Mouse (Mus musculus) liver, embryonic 11.5 days (tissue): ENCODE results near the gene Atp6v1f. TPM values are rescaled to one million over a fixed set of nuclear protein-coding genes. Genes with fewer than 3 reads are reported as not detected.

Source experiments
- ATAC-seq: fragments of 200-750 bp; cut with Nextera tagmentation; replicated peaks from 2 replicates; pipeline ENCODE4 v1.8.0; 2017; ENCODE audit warnings: moderate number of reproducible peaks, mild to moderate bottlenecking, moderate TSS enrichment, moderate library complexity; ENCODE audit not compliant: low FRiP score
- DNase-seq: peaks from one replicate; pipeline ENCODE4 v3.0.0-alpha.2; 2017; ENCODE audit warnings: low spot score
- H3K27ac ChIP-seq: fragments of 300-500 bp; sonication (generic); 2 replicates; pipeline ENCODE4 v1.5.1; 2014; ENCODE audit warnings: mild to moderate bottlenecking, low read depth, low read length, control low read depth
- H3K27me3 ChIP-seq: fragments of 300-500 bp; sonication (generic); replicated peaks from 2 replicates; pipeline ENCODE4 v1.6.1; 2014; ENCODE audit warnings: low read length, mixed read lengths; ENCODE audit not compliant: control insufficient read depth, insufficient read depth
- H3K36me3 ChIP-seq: fragments of 300-500 bp; sonication (generic); 2 replicates; pipeline ENCODE4 v1.6.1; 2014; ENCODE audit warnings: mild to moderate bottlenecking, low read length, moderate library complexity, mixed read lengths; ENCODE audit not compliant: control insufficient read depth, insufficient read depth
- H3K4me1 ChIP-seq: fragments of 300-500 bp; sonication (generic); replicated peaks from 2 replicates; pipeline ENCODE4 v1.6.1; 2014; ENCODE audit warnings: low read length, mixed read lengths; ENCODE audit not compliant: control insufficient read depth, insufficient read depth
- H3K4me2 ChIP-seq: fragments of 300-500 bp; sonication (generic); 2 replicates; pipeline ENCODE4 v1.6.1; 2014; ENCODE audit warnings: mild to moderate bottlenecking, control low read depth, moderate library complexity
- H3K4me3 ChIP-seq: fragments of 300-500 bp; sonication (generic); 2 replicates; pipeline ENCODE4 v1.5.1; 2014; ENCODE audit warnings: low read depth, low read length, control low read depth
- H3K9ac ChIP-seq: fragments of 300-500 bp; sonication (generic); 2 replicates; pipeline ENCODE4 v1.6.1; 2014; ENCODE audit warnings: low read depth, low read length, control low read depth
- H3K9me3 ChIP-seq: fragments of 300-500 bp; sonication (generic); 2 replicates; pipeline ENCODE4 v1.6.1; 2016; ENCODE audit warnings: low read length, inconsistent platforms, mixed read lengths; ENCODE audit not compliant: control insufficient read depth
- WGBS: fragments of 180-500 bp; shearing (Covaris S2); extraction: QIAGEN DNeasy Blood & Tissue Kit; methylation state at CpG from one replicate; pipeline ENCODE4 v1.1.7; 2014; 5-methylcytosine and 5-hydroxymethylcytosine counted together
- polyA plus RNA-seq: library from polyadenylated mRNA; unstranded; fragments of >200 nt; fragmentation: Nextera tagmentation; extraction: Ambion mirVana; gene quantifications from 2 replicates; pipeline ENCODE4 v1.2.1, GENCODE M21; 2014

Atp6v1f gene
- polyA plus RNA-seq, 1 experiment from 2014 or later, result 247 TPM

DNA sequence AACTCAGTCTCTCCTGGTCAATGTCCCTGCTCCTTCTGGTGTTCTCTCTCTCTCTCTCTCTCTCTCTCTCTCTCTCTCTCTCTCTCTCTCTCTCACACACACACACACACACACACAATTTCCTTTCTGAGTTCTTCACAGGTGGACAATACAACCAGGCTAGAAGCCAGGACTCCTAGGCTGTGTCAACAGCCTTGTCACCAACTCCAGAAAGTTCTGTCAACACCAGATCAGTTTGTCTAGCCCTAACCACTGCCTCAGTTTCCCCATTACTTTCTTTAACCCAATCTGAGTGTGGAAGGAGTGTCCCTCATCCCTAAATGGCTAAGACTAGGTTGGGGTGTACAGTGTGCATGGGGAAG is 34.9 kb upstream of the Atp6v1f start:
- H3K36me3 ChIP-seq, result no peaks in the 10 kb centered on the region
- peaks cover 13% of the 10 kb centered on the region for H3K4me1 ChIP-seq
- peak overlapping the region; percentile 70 for H3K4me2 ChIP-seq
- no peak for ATAC-seq
- H3K4me3 ChIP-seq, result peak overlapping the region; percentile 51
- H3K27me3 ChIP-seq, result peaks cover 55% of the 10 kb centered on the region
- H3K9me3 ChIP-seq, result no peaks in the 10 kb centered on the region
- H3K9ac ChIP-seq, result no peak overlapping the region
- H3K27ac ChIP-seq, result no peak overlapping the region
- DNase-seq, result no peak

DNA sequence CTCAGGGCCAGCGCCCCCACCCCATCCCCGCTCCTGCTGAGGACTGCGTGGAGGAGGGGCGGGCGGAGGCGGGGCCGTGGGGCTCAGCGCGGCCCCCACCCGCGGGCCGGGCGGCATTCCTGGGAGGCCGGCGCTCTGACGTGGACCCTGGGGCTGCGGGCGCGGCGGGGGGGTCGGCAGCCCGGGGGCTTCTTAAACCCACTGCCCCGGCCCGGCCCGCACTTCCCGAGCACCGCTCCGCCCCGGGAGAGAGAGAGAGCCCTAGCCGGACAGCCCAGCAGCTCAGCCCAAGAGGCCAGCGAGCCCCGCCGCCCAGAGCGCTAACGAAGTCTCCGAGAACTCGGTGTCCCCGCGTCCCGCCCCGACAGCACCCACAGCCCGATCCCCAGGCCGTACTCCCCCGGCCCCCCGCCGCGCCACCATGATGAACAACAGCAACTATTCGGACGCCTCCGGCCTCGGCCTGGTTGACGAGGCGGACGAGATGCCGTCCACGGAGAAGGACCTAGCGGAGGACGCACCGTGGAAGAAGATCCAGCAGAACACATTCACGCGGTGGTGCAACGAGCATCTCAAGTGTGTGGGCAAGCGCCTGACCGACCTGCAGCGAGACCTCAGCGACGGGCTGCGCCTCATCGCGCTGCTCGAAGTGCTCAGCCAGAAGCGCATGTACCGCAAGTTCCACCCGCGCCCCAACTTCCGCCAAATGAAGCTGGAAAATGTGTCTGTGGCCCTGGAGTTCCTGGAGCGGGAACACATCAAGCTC is 34.3 kb upstream of the Atp6v1f start, which contains the start of gene Flnc:
Gene Flnc (plus strand): TSS at position 219 of the 766 bp plus-strand sequence.
- WGBS, result 2% methylated on average over 65 of the region's 77 CpGs
- ATAC-seq, result 0 out of 2 replicates have a peak, but pooled peaks have one; percentile 3
- H3K9ac ChIP-seq, result peak within 1 kb of the TSS; percentile 21
- H3K4me1 ChIP-seq, result peaks cover 13% of the 10 kb centered on the region
- no peaks in the 10 kb centered on the region for H3K36me3 ChIP-seq
- DNase-seq, result peak; percentile 49
- peak within 1 kb of the TSS; percentile 70 for H3K4me2 ChIP-seq
- no peaks in the 10 kb centered on the region for H3K9me3 ChIP-seq
- no peak within 1 kb of the TSS for H3K27ac ChIP-seq
- peaks cover 55% of the 10 kb centered on the region for H3K27me3 ChIP-seq
- peak within 1 kb of the TSS; percentile 51 for H3K4me3 ChIP-seq

DNA sequence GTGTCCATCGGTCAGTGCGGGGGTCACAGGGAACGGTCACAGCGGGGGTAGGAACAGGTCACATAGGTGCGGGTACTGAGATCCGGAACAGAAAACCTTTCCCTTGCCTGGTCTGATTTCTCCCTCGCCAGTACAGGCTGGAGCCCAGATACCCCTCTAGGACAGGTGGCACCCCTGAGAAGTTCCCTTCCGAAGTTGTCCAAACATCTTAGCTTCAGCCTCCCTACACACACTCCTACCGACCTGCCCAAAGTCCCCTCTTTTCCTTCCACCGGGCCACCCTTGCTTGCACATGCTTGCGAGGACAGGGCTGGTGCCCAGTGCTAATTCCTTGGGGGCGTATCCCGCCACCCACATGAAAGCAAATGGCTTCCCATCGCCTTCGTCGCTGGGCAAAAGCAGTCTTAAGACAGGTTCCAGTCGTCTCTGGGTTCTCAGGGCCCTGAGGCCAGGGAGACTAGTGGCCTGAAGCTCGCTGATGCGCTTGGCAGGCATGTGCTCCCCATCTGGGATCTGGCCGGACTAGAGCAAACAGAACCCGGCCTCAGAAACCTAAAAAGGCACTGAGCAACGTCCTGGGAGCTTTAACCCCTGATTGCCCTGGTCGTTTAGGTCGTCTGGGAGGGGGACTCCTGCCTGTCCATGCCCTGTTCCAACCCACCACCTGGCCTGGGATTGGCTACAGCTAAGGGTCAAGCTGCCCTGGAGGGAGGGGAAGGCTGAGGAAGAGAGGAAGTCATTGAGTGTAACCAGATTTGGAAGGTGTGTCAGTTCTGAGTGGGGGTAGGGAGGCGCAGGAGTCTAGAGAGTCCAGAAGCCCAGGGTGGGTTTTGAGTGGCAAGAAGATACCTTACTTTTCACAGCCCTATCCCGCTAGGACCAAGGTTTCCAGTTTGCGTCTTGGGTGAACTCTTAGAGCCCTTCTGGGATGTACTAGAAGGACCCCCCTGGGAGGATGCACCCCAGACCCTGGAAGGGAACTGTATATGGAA is 33.4 kb upstream of the Atp6v1f start:
- DNase-seq (peak; percentile 50), ATAC-seq (no peak; the same call in 1 of the 2 replicates)
- Histone ChIP-seq H3K9me3 (no peaks in the 10 kb centered on the region), H3K4me2 (peak overlapping the region; percentile 70), H3K27ac (peak overlapping the region; percentile 23; the same call in 1 of the 2 replicates), H3K36me3 (peaks cover 2% of the 10 kb centered on the region; the same call in 1 of the 2 replicates), H3K27me3 (peaks cover 55% of the 10 kb centered on the region), H3K4me1 (peaks cover 13% of the 10 kb centered on the region), H3K4me3 (peak overlapping the region; percentile 51), H3K9ac (peak overlapping the region; percentile 21; the same call in 1 of the 2 replicates)
- 3% methylated on average over 27 of the region's 27 CpGs for WGBS

DNA sequence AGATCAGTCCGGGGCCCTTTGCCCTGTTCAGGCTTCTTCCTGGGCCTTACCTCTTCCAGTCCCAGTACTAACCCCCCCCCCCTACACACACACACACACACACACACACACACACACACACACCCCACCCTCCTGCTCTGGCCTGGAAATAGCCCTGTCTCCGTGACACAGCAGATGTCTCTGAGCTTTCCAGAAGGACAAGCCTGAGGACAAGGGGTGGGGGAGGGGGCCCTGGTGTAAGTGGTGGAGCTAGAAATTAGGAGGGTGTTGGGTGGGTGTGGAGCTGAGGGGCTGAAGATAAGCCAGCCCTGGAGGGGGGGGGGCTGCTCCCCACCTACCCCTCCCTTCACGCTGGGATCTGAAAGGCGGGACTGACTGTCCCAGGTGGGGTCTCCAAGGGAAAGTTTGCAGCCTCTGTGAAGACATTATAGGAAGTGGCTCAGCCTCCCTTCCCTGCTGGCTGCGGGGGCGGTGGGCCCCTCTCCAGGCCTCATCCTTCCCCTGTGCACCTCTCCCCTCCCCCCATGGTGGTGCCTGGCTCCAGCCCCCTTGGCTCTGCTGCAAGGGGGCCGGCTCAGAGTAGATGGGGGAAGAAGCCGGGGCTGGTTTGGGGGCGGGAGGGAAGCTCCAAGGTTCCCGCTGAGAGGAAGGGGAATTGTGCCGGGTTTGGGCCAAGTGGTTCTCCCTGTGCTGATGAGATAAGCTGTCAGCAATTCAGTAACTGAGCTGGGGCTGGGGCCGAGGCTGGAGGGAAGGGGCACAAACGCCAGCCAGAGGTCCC is 32.4 kb upstream of the Atp6v1f start:
- WGBS, result 3% methylated on average over 13 of the region's 13 CpGs
- Histone ChIP-seq H3K9me3 (no peaks in the 10 kb centered on the region), H3K27ac (peak overlapping the region; percentile 44; the same call in 1 of the 2 replicates), H3K9ac (peak overlapping the region; percentile 22; the same call in 1 of the 2 replicates), H3K4me1 (peaks cover 13% of the 10 kb centered on the region), H3K4me2 (peak overlapping the region; percentile 70), H3K4me3 (peak overlapping the region; percentile 51), H3K36me3 (peaks cover 3% of the 10 kb centered on the region; the same call in 1 of the 2 replicates), H3K27me3 (peaks cover 55% of the 10 kb centered on the region)
- peak; percentile 45 for ATAC-seq
- peak; percentile 62 for DNase-seq

DNA sequence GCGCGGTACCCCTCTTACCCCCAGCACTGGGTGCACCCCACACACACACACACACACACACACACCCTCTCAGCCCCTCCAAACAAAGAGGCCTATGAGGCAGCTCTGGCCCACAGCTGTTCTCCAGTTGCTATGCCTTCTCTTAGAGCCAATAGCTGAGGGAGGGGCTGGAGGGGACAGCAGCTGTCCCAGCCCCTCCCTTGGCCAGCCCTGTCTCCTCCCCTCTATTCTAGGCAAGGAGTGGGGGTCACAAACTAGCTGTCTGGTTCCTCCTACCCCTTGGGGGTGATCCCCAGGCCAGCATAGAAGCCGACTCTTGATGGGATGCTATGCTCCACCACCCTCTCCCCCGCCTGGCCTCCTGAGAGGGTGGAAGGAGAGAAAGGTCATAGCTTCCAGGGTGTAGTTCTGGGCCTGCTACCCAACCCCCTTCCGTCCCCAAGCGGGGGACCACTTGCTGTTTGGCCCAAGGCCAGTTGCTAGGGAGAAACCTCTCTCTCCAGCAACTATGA is 31.5 kb upstream of the Atp6v1f start:
- Histone ChIP-seq H3K9ac (no peak overlapping the region), H3K27ac (0 out of 2 replicates have a peak overlapping the region, but pooled peaks have one; percentile 13), H3K9me3 (no peaks in the 10 kb centered on the region), H3K27me3 (peaks cover 51% of the 10 kb centered on the region), H3K4me2 (peak overlapping the region; percentile 70), H3K4me3 (peak overlapping the region; percentile 51; the same call in 1 of the 2 replicates), H3K4me1 (peaks cover 13% of the 10 kb centered on the region), H3K36me3 (peaks cover 3% of the 10 kb centered on the region)
- 24% methylated on average over 6 of the region's 6 CpGs for WGBS
- ATAC-seq (no peak), DNase-seq (no peak)

DNA sequence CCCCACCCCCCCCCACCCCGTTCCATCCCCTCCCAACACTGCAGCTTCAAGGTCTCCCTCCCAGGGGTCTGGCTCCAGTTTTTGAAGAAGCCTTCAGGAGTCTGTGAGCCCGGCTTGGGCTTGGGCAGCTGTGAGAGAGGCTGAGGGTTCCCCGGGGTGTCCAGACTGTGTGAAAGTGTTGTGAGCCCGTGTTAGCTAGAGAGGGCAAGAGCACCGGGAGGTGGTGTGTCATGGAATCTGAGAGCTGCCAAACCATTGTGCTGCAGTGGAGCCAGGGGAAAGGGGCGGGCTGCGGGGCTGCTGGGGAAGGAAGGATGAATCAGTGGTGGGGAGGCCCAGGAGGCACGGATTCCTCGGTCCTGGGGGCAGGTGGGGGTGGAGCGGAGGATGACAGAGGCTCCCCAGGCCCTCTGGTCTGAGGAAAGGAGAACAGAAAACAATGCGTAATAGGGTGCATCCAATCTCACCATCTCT is 31.0 kb upstream of the Atp6v1f start:
- H3K4me2 ChIP-seq, result peak overlapping the region; percentile 38
- ATAC-seq, result no peak

DNA sequence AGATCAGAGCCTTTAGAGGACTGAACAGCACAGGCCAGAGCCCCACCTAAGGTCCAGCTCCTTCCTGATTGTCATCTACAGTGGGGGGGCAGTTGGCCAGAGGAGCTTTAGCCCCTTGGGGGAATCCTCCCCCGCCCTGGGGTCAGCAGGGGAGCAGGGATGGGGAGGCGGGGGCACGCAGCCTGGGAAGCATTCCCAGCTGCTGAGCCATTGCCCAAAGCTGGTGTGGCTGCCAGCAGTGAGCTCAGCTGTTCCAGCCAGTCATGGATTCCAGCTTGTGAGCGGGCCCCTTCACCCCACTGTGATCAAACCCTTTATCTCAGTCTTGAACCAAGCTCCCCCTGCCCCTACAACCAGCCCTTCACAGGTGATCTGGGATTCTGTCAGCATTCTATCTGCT is 28.3 kb upstream of the Atp6v1f start:
- Histone ChIP-seq H3K9me3 (no peaks in the 10 kb centered on the region), H3K27ac (no peak overlapping the region), H3K27me3 (peaks cover 21% of the 10 kb centered on the region), H3K36me3 (peaks cover 7% of the 10 kb centered on the region), H3K4me3 (no peak overlapping the region), H3K9ac (no peak overlapping the region), H3K4me2 (no peak overlapping the region), H3K4me1 (peaks cover 10% of the 10 kb centered on the region)
- DNase-seq, result no peak
- ATAC-seq, result no peak
- 81% methylated on average over 4 of the region's 4 CpGs for whole genome bisulfite sequencing

More for the DNA sequence above, 31.0 kb upstream of the Atp6v1f start:
- WGBS, result 10% methylated on average over 11 of the region's 11 CpGs
- DNase-seq, result no peak
- Histone ChIP-seq H3K9ac (no peak overlapping the region), H3K27me3 (peaks cover 48% of the 10 kb centered on the region), H3K4me1 (peaks cover 13% of the 10 kb centered on the region), H3K27ac (no peak overlapping the region), H3K9me3 (no peaks in the 10 kb centered on the region), H3K36me3 (peaks cover 3% of the 10 kb centered on the region), H3K4me3 (0 out of 2 replicates have a peak overlapping the region, but pooled peaks have one; percentile 15)
